Mouse (Mus musculus) frontal cortex, postnatal 36 days (tissue): ENCODE data around the gene Olfr1260.

ENCODE experiments used
- DNase-seq, 2 experiments: peaks; one replicate each; pipeline ENCODE4 v3.0.0; 2022; ENCODE audit warnings: low spot score in 2 of 2

Gene Olfr1260

DNA sequence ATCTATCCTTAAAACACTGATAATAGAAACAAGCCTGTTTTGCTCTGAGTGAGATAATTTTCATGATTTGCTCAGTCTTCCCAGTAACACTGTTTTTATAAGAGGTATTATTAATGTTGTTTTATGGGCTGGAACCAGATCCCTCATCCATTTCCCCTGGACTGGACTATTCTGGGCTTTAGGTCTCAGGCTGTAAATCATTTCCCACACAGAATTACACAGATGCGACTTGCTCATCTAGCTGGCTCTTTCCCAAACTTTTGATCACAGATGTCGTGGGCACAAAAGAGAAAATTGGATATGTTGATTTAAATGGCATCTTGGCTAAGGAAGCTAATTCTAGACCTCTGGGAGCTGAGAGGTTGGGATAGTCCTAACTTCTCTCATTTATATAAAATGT is at the start of gene Olfr1260:
Olfr1260 (plus strand) TSS at position 157 of the 400 bp plus-strand sequence.
- DNase-seq: peak; percentile 8 to 22

- DNase-seq: no peak
Observed at GRCm38 (mm10) chr2:89927009-89927408, 47.1 kb upstream of the Olfr1260 start, which contains the start of gene Olfr1258. Gene Olfr1258 (plus strand): TSS chr2:89927309.

DNA sequence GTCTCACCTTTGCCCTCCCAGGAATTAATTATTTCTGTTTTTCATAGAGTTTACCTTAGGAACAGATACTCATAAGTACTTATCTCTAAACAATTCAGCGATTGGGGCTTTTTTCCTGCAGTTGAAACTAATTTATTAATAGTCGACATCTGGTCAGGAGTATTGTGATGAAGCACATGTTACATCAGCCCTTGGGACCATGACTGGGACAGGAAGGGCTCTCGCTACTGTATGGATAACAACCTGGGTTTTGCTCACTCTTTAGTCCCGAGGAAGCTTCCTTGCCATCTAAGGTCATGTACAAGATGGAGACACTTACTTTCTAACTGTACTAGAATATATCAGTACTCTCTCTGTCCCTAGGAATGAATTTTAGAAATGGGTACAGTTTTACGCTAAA is 25.6 kb upstream of the Olfr1260 start, which contains the start of gene Olfr1259:
Olfr1259 (minus strand) TSS at position 101 of the 400 bp plus-strand sequence.
- no peak for DNase-seq

DNA sequence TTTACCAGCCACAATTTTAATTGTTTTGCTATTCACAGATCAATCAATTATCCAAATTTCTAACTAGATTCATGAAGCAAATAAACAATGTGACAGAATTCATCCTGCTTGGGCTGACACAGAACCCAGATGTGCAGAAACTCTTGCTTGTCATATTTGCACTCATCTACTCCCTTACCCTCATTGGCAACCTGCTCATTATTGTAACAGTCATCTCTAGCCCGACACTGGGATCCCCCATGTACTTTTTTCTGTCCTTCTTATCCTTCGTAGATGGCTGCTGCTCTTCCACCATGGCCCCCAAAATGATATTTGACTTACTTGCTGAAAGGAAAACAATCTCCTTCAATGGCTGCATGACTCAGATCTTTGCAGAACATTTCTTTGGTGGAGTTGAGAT is 3.6 kb downstream of the Olfr1260 start:
- no peak for DNase-seq

DNA sequence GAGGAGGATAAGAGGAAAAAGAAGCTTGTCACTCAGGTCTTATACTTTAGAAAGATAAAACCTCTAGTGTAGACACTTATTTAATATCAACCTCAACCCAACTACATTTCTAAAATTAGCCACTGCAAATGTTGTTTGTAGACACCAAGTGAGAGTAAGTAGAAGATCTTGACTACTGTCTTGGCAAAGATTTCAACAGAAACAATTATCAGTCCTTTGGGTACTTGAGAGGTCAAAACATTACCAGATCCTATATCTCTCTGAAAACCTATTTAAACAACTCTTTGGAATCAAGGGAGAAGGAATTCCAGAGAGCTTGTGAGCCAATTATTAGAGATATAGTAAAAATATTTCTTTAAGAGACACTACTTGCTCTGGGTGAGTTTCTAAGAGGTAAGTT is 16.8 kb downstream of the Olfr1260 start, which contains the start of gene Olfr1261:
Olfr1261 (plus strand) TSS at position 301 of the 400 bp plus-strand sequence.
- no peak for DNase-seq

DNA sequence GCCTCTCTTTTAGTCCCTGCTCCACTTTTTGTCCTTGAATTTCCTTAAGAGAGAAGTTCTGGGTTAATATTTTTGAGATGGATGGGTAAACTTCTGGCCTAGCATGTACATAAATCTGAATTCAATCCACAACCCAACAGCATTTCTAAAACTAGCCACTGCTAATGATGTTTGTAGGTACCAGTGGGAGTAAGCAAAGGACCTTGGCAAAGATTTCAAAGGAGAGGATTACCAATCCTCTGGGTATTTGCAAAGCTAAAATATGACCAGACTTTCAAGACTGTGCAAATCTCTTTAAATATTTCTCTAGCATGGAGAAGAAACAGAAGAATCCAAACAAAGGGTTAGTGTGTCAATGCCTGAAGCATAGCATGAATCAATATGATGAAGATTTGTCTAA is 25.7 kb downstream of the Olfr1260 start, which contains the start of gene Olfr1262:
Olfr1262 (plus strand) TSS at position 301 of the 400 bp plus-strand sequence.
- DNase-seq: no peak

DNA sequence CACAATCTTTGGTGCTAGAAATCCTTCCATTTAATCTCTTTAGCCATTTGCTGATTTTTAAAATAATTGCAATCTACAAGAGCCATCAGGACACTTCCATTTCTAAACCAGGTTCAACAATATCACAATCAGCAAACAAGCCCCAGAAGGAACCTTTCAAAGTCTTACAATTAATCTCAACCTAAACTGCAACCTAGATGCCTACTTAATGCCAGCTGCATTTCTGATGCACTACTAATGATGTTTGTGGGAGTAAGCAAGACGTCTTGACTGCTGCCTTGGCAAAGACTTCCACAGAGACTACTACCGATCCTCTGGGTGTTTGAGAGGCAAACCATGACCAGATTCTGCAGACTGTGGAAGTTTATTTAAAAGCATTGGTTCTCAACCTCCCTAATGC is 37.7 kb downstream of the Olfr1260 start, which contains the start of gene Olfr1263:
Olfr1263 (plus strand) TSS at position 301 of the 400 bp plus-strand sequence.
- no peak for DNase-seq

- DNase-seq: no peak
Observed at GRCm38 (mm10) chr2:90025477-90025876, 51.3 kb downstream of the Olfr1260 start, which contains the start of gene Olfr1264. Gene Olfr1264 (minus strand): TSS chr2:90025577.
